Mouse (Mus musculus) spleen, postnatal 14 days (tissue): ENCODE measurements around the gene Fbp2.

Experiments used
- DNase-seq, 2 experiments: peaks; one replicate each; pipeline ENCODE4 v3.0.0; 2021 to 2022; ENCODE audit warnings: low spot score in 2 of 2

The Fbp2 gene

DNA sequence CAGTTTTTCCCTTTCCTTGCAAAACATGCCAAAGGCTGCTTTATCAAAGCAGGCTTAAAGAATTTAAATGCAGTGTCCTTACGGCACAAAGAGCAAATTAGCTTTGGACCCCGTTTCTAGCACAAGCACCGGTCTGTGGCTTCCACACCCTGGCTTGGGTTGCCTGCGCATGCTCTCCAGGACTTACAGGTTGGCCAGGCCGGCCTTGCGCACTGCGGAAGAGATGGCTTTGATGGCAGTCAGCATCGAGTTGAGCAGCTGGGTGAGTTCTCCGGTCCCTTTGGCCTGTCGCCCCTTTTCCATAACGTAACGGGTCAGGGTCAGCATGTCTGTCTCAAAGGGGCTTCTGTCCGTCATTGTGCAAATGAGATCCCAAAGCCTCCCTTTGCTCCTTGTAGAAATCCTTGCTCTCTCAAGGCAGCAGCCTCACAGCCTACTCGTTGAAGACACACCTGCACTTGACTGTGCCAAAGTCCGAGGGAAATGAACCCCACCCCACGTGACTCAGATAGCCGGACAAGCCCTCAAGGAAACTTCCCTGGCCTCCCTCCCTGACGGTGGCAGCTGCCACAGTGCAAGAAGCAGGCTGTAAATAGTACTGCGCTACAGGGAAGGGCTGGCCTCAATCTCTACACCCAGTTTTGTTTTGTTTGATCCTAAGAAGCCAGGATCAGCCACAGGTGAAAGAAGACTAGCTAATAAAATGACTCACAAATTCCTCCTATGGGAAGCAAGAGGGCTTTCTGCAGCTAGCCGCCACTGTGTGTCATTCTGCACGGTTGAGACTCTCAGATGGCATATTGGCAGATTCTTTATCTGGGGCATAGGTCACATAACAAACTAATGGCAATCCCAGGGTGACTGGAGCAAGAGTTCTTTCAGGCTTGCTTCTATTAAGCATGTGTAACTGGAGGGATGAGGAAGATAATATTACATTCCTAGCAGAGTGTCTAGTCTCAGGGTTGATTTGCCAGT is at the start of gene Fbp2:
Gene Fbp2, minus strand, starts transcription at position 482 of the 975 bp plus-strand sequence.
- no peak for DNase-seq

GRCm38 (mm10) chr13:62907527-62908162 is 49.4 kb upstream of the Fbp2 start:
- DNase-seq = no peak

GRCm38 (mm10) chr13:62901139-62901538 is 42.9 kb upstream of the Fbp2 start:
- DNase-seq = no peak

- no peak for DNase-seq
These were observed 39.9 kb upstream of the Fbp2 start for GRCm38 (mm10) chr13:62897927-62898646.

DNA sequence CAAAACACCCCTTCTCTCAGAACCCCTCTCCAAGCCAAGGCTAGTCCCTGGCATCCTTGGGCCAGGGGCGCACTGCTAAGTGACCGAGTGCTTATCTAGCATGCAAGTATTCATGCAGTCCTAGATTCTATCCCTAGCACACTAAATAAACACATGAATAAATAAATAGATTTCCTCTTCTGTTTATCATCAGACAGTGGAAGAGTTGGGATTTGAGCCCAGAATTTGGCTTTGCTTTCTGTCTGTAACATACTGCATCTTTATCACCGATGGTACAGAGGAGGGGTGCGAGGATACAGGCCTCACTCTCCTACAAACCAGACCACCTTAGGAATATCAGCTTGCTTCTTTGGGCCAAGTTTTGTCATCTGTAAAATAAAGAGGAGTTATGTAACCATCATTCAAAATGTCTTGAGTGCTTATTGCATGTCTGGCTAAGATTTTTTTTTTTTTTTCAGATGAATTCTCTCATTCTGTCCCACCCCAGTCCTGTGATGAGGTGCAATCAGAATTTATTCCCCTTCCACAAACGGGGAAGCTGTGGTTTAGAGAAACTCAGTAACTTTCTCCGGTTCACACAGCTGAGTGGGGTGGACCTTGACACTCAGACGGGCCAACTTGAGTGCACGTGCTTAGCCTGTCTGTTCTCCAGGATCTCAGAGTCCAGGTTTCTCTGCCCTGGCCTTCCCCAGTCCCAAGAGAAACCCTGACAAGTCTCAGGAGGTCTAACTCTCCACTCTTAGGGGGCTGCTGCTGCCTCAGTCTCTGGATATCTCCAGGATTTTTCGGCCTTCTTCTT is 35.0 kb upstream of the Fbp2 start:
- DNase-seq = no peak

DNA sequence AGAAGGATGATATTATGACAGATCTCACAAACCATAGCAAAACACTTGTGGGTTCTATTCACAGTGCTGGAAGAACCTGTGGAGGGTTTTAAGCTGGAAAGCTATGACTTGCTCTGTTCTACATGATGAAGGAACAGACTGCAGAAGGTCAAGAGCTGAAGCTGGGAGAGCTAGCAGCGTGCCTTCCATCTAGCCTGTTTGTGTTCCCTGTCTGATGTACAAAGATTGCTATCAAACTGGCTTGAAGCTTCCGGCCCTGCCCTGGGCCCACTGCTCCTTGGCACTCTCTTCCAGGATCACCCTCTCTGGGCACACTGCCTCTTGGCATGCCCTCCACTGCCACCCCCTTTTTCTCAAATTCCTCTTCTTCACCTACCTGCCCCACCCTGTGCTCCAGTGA is 31.1 kb upstream of the Fbp2 start:
- DNase-seq = no peak

DNA sequence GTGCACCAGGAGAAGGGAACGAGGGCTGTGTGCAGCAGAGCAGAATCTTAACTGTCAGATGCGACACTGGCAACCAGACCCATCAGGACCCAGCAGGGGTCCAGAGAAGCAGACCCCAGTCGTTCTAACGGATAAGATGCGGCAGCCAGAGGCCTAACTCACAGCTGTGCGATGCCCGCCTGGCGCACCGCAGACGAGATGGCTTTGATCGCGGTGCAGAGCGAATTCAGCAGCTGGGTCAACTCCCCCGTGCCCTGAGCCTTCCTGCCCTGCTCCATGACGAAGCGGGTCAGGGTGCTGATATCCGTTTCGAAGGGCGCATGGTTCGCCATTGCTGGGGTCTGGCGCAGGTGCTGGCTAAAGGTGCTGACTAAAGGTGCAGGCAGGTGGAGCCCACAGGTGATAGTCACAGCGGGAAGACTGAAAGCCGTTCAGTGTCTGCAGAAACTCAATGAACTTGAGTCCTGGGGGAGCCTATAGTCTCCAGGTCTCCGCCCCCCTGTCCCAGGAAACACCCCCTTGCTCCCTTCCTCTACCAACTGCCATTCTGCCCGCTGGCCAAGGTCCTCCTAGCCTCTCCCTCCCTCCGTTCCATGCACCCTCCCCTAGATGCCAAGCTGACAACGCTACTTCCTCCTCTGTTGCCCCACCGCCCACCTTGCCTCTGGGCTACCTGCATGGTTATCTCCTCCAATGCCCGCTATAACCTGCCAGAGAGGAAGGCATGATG is 29.7 kb upstream of the Fbp2 start, which contains the start of gene Fbp1:
Gene Fbp1, minus strand, starts transcription at position 571 of the 730 bp plus-strand sequence.
- no peak for DNase-seq

DNA sequence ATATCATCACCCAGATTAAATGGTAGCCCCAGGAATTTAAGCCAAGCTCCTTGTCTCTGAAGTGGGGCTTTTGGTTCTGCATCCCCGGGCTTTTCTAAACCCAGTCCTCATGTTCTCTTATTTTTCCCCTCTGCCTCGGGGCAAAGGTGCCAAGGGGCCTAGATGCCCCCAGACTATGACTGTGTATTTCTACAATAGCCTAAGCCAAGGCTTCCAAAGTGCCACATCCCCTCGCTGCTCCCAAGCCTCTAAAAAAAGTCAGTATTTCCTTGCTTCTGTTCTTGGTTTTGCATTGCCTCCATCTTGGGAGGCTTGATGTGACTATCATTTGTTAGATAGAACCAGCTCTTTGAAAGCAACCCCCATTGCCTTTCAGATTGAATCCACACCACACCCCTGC is 26.3 kb upstream of the Fbp2 start:
- DNase-seq = no peak

DNA sequence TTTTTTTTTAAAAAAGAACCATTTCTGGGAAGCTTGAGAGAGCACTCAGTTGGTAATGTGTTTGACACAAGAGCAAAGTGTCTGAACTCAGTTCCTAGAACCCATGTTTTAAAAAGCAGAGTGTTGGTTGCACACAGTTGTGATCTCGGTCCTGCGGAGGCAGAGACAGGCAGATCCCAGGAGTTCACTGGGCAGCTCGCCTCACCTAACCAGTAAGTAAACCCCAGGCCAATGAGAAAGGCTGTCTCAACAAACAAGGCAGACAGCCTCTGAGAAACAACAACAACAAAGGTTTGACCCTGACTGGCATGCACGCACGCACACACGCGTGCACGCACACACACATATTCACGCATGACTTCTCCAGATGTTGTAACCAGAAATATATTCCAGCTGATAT is 25.7 kb upstream of the Fbp2 start:
- no peak for DNase-seq

DNA sequence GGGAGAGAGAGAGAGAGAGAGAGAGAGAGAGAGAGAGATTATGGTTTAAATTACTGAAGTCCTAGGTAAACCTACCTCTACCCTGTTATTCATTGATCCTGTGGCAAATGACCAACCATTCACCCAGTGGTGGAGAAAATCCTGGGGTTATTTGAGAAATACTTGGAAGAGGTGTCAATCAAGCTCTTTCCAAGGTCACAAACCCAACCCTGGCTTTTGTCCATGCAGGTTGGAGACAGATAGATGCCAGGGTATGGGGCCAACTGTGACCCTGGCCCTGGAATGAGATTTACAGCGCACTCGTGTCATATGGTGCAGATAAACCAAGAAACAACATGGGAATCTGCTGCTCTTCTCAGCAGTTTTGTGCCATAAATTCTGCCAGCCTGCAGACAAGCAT is 25.2 kb upstream of the Fbp2 start:
- DNase-seq = no peak

GRCm38 (mm10) chr13:62882856-62883255 is 24.6 kb upstream of the Fbp2 start:
- DNase-seq = no peak

- DNase-seq = no peak
These were observed 23.1 kb upstream of the Fbp2 start for GRCm38 (mm10) chr13:62881336-62881735.

GRCm38 (mm10) chr13:62879831-62880615 is 21.8 kb upstream of the Fbp2 start:
- DNase-seq = no peak

DNA sequence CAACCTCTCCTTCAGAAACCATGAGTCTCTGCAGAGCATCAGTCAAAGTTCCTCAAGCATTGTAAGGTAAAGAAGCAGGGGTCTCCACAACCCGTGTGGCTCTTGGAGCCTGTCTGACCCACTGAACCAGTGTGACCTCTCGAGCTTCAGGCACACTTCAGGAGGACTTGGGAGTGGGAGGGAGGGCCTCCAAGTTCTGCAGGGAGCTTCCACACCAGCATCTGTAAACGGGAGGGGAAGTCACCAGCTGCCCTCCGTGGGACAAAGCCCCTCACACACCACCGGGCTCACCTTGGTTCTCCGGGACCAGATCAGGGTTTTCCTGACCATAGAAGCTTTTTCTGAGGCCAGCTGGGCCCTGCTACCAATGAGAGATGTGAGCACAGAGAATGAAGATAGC is 21.2 kb upstream of the Fbp2 start:
- no peak for DNase-seq

DNA sequence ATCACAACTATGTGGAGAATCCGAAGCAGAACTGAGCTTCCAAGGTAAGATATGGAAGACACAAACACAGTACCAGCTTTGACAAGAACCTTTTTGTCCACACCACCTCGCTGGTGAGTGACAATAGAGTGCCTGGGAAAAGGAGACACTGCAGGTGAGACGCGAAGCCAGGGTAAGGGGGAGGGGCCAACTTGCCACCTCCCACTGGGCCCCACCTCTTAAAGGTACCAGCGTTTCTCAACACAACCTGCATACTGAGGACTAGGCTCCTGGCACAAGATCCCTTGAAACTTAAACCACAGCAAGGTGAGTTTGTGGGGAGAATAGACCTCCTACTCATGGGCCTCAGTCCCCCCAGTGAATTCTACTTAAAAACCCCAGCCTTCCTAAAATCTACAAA is 19.0 kb upstream of the Fbp2 start:
- no peak for DNase-seq

- no peak for DNase-seq
These were observed 17.9 kb upstream of the Fbp2 start for GRCm38 (mm10) chr13:62876111-62876510.

DNA sequence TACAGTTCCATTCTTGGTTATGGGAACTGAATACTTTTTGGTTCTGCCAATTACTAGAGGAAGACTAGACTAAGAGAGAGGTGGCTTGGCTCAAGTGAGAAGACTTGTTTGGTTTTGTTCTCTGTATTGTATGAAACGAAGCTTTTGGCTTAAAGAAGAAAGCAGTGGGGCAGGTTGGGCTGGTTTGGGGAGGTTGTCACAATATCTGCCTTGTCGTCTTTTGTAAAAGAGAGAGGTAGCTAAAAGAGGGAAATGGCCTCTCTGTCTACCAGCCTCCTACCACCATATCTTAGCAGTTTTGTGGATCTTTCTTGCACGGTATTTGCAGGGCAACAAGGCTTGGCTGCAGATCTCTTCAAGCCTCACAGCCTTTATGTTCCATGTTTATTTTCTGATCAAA is 14.0 kb upstream of the Fbp2 start:
- no peak for DNase-seq

GRCm38 (mm10) chr13:62870605-62871004 is 12.4 kb upstream of the Fbp2 start:
- DNase-seq = no peak

DNA sequence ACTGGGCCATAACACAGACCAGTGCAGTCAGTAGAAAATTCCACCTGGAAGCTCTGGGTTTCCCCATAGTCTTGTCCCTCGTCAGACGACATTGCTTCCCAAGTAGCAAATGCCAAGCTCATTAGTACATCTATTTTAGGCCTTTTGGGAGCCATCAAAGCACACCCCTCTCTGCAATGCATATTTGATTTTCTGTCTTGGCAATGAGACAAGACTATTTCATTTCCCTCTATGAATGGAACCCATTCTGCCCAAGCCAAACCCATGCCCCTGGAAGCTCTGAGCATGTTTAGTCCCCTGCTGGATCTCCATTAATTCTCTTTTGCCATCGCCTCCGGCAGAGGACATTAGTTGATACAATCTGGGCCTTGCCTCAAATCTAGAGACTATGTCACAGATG is 8.6 kb upstream of the Fbp2 start:
- DNase-seq = no peak
